Mouse (Mus musculus) right cerebral cortex, postnatal 25 days (tissue): ENCODE results near the gene Entr1.
"Not testable (repeated sequence)": the region's sequence is repeated elsewhere in the genome, so short reads cannot be mapped to it uniquely, and the experiment has no call there.

ENCODE experiments used
- DNase-seq: peaks from one replicate; pipeline ENCODE4 v3.0.0; 2022

The Entr1 gene

GRCm38 (mm10) chr2:26387713-26388112 is 1.4 kb downstream of the Entr1 start:
- DNase-seq = no peak

- DNase-seq = not testable (repeated sequence)
Measured at GRCm38 (mm10) chr2:26380871-26381270, 8.2 kb downstream of the Entr1 start.

GRCm38 (mm10) chr2:26380131-26380771 is 8.9 kb downstream of the Entr1 start, which contains the start of gene Snapc4:
TSS of gene Snapc4 (minus strand) at chr2:26380653.
- peak; percentile 84 for DNase-seq

GRCm38 (mm10) chr2:26372396-26372795 is 16.7 kb downstream of the Entr1 start:
- no peak for DNase-seq

GRCm38 (mm10) chr2:26368572-26368971 is 20.5 kb downstream of the Entr1 start:
- no peak for DNase-seq

- DNase-seq = no peak
Measured at GRCm38 (mm10) chr2:26367911-26368310, 21.2 kb downstream of the Entr1 start.

DNA sequence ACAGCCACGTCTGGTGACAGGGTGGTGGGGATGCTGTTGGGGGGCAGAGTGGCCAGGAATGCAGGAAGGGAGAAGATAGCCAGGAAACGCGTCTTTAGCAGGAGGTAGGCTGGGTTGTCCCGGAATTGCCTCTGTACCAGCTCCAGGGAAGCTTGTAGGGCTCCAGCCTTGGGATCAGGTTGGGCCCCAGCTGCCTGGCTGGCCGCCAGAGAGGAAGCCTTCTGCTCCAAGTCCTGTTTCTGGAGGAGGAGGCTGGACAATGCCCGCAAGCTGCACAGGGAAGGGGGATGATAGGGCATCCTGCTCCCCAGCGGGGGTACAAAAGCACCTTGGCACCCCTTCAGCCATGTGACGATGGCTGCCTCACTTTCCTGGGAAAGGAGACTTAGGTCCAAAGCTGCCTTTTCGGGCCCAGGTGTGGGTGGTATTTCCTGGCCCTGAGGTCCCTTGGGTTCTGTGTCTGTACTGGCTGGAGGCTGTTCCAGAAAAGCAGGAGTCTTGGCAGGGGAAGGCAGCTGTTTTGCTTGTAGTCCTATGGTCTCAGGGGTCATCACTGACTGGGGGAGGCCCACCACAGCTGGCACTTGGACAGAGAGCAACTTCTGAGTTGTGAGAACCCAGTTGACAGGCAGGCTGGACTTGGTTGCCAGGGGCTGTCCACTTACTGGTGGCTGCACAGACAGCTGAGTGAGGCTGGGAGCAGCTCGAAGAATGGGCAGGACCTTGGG is 24.2 kb downstream of the Entr1 start:
- no peak for DNase-seq

DNA sequence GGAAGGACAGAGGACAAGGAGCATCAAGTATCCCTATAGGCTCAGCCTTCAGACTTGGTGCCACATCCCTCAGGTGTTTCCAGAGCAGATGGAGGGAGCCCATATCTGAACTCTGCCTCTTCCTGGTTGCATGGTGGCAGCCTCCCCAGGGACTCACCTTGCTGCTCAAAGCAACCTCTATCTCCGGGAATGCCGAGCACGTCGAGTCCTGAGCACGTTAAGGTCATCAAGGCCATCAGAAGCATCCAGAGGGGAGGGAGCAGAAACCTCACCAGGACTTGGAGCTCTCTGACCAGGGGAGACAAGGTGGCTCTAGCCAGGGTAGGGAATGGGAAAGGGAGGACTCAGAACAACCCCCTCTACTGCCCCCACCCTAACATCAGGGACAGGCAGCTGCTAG is 25.6 kb downstream of the Entr1 start:
- DNase-seq = no peak

GRCm38 (mm10) chr2:26362991-26363390 is 26.1 kb downstream of the Entr1 start:
- no peak for DNase-seq

DNA sequence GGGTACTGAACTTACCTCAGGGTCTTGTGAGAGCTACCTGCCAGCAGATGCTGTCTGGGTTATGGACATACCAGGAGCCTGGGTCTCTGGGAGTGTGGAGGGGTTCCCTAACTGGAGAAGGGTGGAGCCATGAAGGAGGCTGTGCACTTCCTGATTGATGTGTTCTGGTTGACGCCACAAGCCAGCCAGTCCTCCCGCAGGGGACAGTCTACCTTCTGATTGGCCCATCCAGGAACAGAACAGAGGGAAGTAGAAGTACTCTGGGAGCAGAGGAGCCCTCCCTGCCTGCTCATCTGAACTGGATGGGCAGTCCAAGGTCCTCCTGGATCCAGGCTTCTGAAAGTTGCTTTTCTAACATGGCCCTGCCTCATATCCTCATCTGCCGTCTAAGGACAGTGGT is 28.3 kb downstream of the Entr1 start, which contains the start of gene Card9:
Card9 (minus strand) TSS at position 147 of the 400 bp plus-strand sequence.
- no peak for DNase-seq

DNA sequence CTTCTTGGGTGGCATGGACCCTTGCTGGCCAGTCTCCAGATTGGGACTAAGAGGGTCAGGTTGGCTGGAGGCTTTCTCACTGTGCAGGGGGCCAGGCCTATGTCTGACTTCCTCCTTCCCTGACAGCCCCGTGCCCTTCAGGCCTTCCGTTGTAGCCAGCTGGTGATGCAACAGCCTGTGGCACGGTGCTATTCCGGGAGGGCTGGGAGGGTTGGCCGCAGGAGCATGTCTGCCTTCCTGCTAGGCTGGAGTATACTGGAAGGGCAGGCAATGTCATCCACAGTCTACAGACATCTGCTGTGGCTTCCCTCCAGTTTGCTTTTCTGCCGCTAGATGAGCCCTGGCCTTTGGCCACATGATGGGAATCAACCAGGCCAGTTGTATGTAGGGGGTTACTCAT is 29.1 kb downstream of the Entr1 start:
- no peak for DNase-seq

DNA sequence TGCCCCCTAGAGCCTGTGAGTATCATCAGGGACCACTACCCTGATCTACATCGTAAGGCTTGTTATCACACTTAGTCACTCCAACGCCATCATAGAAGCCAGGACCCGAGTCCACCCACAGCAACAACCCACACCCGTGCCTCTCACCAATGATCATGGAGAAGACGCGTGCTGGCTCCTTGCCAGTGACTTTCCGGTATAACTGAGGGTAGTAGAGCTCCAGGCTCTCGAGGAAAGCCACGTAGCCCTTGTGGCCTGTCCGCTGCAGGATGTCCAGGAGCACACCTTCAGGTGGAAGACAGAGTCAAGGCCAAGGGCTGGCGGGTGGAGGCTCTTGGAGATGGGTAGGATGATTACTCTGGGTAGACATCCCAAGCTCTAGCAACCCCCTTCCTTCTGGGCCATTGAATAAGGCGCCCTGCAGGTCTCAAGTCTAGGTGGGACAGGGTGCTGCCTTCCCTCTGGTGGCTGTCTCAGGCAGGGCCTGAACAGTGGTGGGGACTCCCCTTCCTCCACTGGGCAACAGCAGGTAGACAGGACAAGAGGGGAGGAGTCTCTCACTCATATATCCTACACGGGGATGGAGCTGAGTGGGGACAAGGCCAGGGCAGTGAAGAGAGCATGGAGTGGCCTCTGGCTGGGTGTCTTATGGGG is 30.3 kb downstream of the Entr1 start:
- no peak for DNase-seq

GRCm38 (mm10) chr2:26357484-26357883 is 31.6 kb downstream of the Entr1 start:
- DNase-seq = no peak

- DNase-seq = no peak
Measured at GRCm38 (mm10) chr2:26356678-26357077, 32.4 kb downstream of the Entr1 start.

- DNase-seq = no peak
Measured at GRCm38 (mm10) chr2:26356231-26356630, 32.9 kb downstream of the Entr1 start.

- DNase-seq = no peak
Measured at GRCm38 (mm10) chr2:26354401-26354800, 34.7 kb downstream of the Entr1 start.

GRCm38 (mm10) chr2:26353066-26353980 is 35.8 kb downstream of the Entr1 start:
- no peak for DNase-seq

DNA sequence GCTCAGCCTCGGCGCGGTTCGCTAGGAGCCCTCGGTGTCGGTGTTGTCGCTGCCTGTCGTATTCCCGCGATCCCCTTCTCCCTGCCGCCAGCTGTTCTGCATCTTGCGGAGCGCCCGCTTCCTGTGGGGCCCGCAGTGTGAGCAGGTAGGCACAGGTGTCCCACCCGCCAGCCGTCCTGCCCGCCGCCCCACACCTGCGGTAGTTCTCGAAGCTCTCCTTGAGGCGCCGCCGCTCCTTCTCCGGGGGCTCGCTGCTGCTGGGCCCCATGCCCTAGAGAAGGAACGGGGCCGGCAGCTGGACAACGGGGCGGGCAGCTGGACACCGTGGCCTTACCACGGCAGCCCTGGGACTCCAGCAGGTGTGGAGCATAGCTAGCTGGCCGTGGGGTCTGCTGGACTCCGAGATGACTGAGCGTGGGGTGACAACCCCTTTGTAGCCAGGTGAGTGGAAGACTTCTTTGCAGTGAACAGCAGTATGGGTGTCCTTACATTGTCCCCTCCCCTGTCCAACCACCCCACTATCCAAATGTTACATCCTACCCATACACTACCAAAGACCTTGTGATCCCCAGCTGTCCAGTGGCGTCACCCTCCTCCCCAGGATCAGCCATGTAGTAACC is 36.7 kb downstream of the Entr1 start:
- DNase-seq = no peak

GRCm38 (mm10) chr2:26351358-26352290 is 37.5 kb downstream of the Entr1 start, which contains the start of gene Dnlz:
TSS of gene Dnlz (minus strand) at chr2:26352110.
- peak; percentile 93 for DNase-seq

- no peak for DNase-seq
Measured at GRCm38 (mm10) chr2:26348241-26348640, 40.9 kb downstream of the Entr1 start.
